23 mouse cellular contexts compared by ENCODE assay signal in the genomic region with DNA sequence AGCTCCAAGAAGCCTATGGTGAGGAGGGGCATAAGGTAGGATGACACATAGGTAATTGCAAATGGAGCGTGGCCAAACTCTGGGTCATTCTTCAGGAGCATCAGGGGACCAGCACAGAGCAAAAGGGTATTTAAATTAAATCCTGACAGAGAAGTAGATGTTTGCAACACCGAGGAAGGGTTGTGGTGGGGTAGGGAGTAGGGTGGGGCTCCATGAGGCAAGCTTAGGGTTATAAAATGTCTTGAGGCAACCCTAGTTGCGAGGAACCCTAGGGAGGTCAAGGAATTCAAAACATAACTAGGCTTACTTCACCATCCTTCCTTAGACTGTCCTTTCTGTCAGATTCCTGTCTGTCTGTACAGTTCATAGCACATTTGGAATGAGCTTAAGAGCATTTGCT.
DNase-seq lines count a peak whose midpoint lies in the region; ATAC-seq and TF ChIP-seq lines count a peak whose summit lies in the region.
"Had no signal": no experiment of that assay in that cellular context is flagged by ENCODE, and none has a peak within 500 bp of the region (broad histone marks: within the 10 kb centered on the region; RNA-seq: fewer than 3 reads in every experiment).

No protein-coding gene starts in this region.

- no peak overlapping the region for H3K4me3 ChIP-seq in kidney, embryonic 14.5 days (ENCODE audit: low read length)
- H3K4me3 ChIP-seq in hindbrain, postnatal 0 days (ENCODE audit: low read length), result no peak overlapping the region
- H3K4me3 ChIP-seq: embryonic facial prominence, embryonic 13.5 days; embryonic facial prominence, embryonic 15.5 days; erythroblast, embryonic 14.5 days; forebrain, embryonic 10.5 days; forebrain, embryonic 12.5 days had no signal

- no peaks in the 10 kb centered on the region for H3K4me1 ChIP-seq in kidney, embryonic 14.5 days (ENCODE audit: control insufficient read depth, insufficient read depth, low read length)
- H3K4me1 ChIP-seq in hindbrain, postnatal 0 days (ENCODE audit: insufficient read depth, low read length), result peaks cover 5% of the 10 kb centered on the region; the same call in 1 of the 2 replicates
- H3K4me1 ChIP-seq: forebrain, embryonic 12.5 days had no signal

- peak; percentile 82 for ATAC-seq in megakaryocyte, adult 5-6 weeks (ENCODE audit: poor library complexity, severe bottlenecking)
- peak; percentile 70 for ATAC-seq in monocyte, adult 5-6 weeks (replicated peaks; ENCODE audit: insufficient number of reproducible peaks, low FRiP score, low TSS enrichment, poor library complexity, severe bottlenecking)
- no peak for ATAC-seq in kidney, embryonic 14.5 days (ENCODE audit: low FRiP score, low TSS enrichment)
- no peak for ATAC-seq in hindbrain, postnatal 0 days
- ATAC-seq: forebrain, embryonic 14.5 days had no signal

- no peak for TF ChIP-seq CTCF in hindbrain, postnatal 0 days (IDR thresholded peaks at IDR 0.05; ENCODE audit: low read depth)

- H3K27ac ChIP-seq in kidney, embryonic 14.5 days (ENCODE audit: low read depth, low read length), result no peak overlapping the region
- H3K27ac ChIP-seq in hindbrain, postnatal 0 days, result no peak overlapping the region
- H3K27ac ChIP-seq: embryonic facial prominence, embryonic 13.5 days; embryonic facial prominence, embryonic 15.5 days; forebrain, embryonic 10.5 days; forebrain, embryonic 12.5 days had no signal

- no peaks in the 10 kb centered on the region for H3K9me3 ChIP-seq in kidney, embryonic 14.5 days (ENCODE audit: control insufficient read depth, low read length)
- no peaks in the 10 kb centered on the region for H3K9me3 ChIP-seq in hindbrain, postnatal 0 days (ENCODE audit: low read length)
- H3K9me3 ChIP-seq: embryonic facial prominence, embryonic 13.5 days; embryonic facial prominence, embryonic 15.5 days; forebrain, embryonic 10.5 days; forebrain, embryonic 12.5 days had no signal

- peak; percentile 76 for DNase-seq in heart, adult 11 months
- no peak for DNase-seq in heart, postnatal 4 days
- DNase-seq in 416B (ENCODE audit: low read depth), result peak; percentile 20
- no peak for DNase-seq in hindbrain, postnatal 0 days (ENCODE audit: low spot score)
- DNase-seq: adrenal gland, adult 2 months; adrenal gland, postnatal 10 days; adrenal gland, postnatal 25 days; cerebellum, adult 11 months; cerebellum, adult 18-20 months; cerebellum, adult 8-10 months; cerebellum, adult 9-11 months; cerebellum, postnatal 14 days; cerebellum, postnatal 36 days; embryo, embryonic 11 days had no signal

- H3K36me3 ChIP-seq in kidney, embryonic 14.5 days (ENCODE audit: control insufficient read depth, insufficient read depth, low read length), result no peaks in the 10 kb centered on the region
- no peaks in the 10 kb centered on the region for H3K36me3 ChIP-seq in hindbrain, postnatal 0 days (ENCODE audit: insufficient read depth, low read length)
- H3K36me3 ChIP-seq: embryonic facial prominence, embryonic 13.5 days; embryonic facial prominence, embryonic 15.5 days; forebrain, embryonic 10.5 days; forebrain, embryonic 12.5 days had no signal

- no peak overlapping the region for H3K9ac ChIP-seq in kidney, embryonic 14.5 days (ENCODE audit: low read depth, low read length)
- H3K9ac ChIP-seq in hindbrain, postnatal 0 days (replicated peaks; ENCODE audit: low read length), result no peak overlapping the region
- H3K9ac ChIP-seq: embryonic facial prominence, embryonic 13.5 days; embryonic facial prominence, embryonic 15.5 days; forebrain, embryonic 12.5 days had no signal

- H3K27me3 ChIP-seq in kidney, embryonic 14.5 days (ENCODE audit: control insufficient read depth, insufficient read depth, low read length), result no peaks in the 10 kb centered on the region
- no peaks in the 10 kb centered on the region for H3K27me3 ChIP-seq in hindbrain, postnatal 0 days (ENCODE audit: insufficient read depth, low read length)
- H3K27me3 ChIP-seq: embryonic facial prominence, embryonic 13.5 days; embryonic facial prominence, embryonic 15.5 days; forebrain, embryonic 12.5 days had no signal

- no peak overlapping the region for H3K4me2 ChIP-seq in kidney, embryonic 14.5 days (replicated peaks; ENCODE audit: low read depth, low read length)
- no peak overlapping the region for H3K4me2 ChIP-seq in hindbrain, postnatal 0 days (ENCODE audit: low read depth, low read length)
- H3K4me2 ChIP-seq: embryonic facial prominence, embryonic 13.5 days; embryonic facial prominence, embryonic 15.5 days; forebrain, embryonic 12.5 days had no signal

- WGBS in kidney, embryonic 14.5 days, result 77% methylated on average over 3 of the region's 3 CpGs
- 88% methylated on average over 3 of the region's 3 CpGs for WGBS in hindbrain, postnatal 0 days

Comparison
In these comparisons a context has a peak if more than half of its experiments do, and no peak if none do; other contexts are left out.
1. DNase-seq: peak in heart, adult 11 months (single experiment) and 416B (single experiment); none in heart, postnatal 4 days (single experiment) and hindbrain, postnatal 0 days (single experiment).
2. ATAC-seq: peak in megakaryocyte, adult 5-6 weeks (single experiment) and monocyte, adult 5-6 weeks (single experiment); none in kidney, embryonic 14.5 days (single experiment) and hindbrain, postnatal 0 days (single experiment).